Mouse (Mus musculus) intestine, embryonic 16.5 days (tissue): ENCODE measurements around the gene Trabd2b. TPM values are rescaled to one million over a fixed set of nuclear protein-coding genes. Genes with fewer than 3 reads are reported as not detected.
A peak's percentile ranks its signal among the peaks of the same experiment; 100 is the strongest.

Experiments
- ATAC-seq: fragments of 200-750 bp; cut with Nextera tagmentation; 2 replicates; pipeline ENCODE4 v1.8.0; 2017; ENCODE audit warnings: moderate TSS enrichment, moderate library complexity
- H3K27ac ChIP-seq: fragments of 300-500 bp; sonication (generic); 2 replicates; pipeline ENCODE4 v1.5.1; 2014; ENCODE audit warnings: mild to moderate bottlenecking, low read length
- H3K27me3 ChIP-seq: fragments of 300-500 bp; sonication (generic); replicated peaks from 2 replicates; pipeline ENCODE4 v1.6.1; 2014; ENCODE audit warnings: low read length, control low read depth, mixed read lengths; ENCODE audit not compliant: control insufficient read depth, insufficient read depth
- H3K36me3 ChIP-seq: fragments of 300-500 bp; sonication (generic); 2 replicates; pipeline ENCODE4 v1.6.1; 2014; ENCODE audit warnings: low read length, control low read depth; ENCODE audit not compliant: control insufficient read depth, insufficient read depth
- H3K4me1 ChIP-seq: fragments of 300-500 bp; sonication (generic); 2 replicates; pipeline ENCODE4 v1.6.1; 2014; ENCODE audit warnings: low read length, control low read depth, mixed read lengths; ENCODE audit not compliant: control insufficient read depth, insufficient read depth
- H3K4me2 ChIP-seq: fragments of 300-500 bp; sonication (generic); 2 replicates; pipeline ENCODE4 v1.6.1; 2014; ENCODE audit warnings: low read depth, low read length, control low read depth
- H3K4me3 ChIP-seq: fragments of 300-500 bp; sonication (generic); 2 replicates; pipeline ENCODE4 v1.5.1; 2014; ENCODE audit warnings: mild to moderate bottlenecking, low read length
- H3K9ac ChIP-seq: fragments of 300-500 bp; sonication (generic); 2 replicates; pipeline ENCODE4 v1.6.1; 2014; ENCODE audit warnings: low read depth, low read length
- H3K9me3 ChIP-seq: fragments of 300-500 bp; sonication (generic); 2 replicates; pipeline ENCODE4 v1.6.1; 2016; ENCODE audit warnings: low read length, control low read depth; ENCODE audit not compliant: control insufficient read depth
- WGBS: fragments of 180-500 bp; shearing (Covaris S2); extraction: QIAGEN DNeasy Blood & Tissue Kit; methylation state at CpG from one replicate; pipeline ENCODE4 v1.1.7; 2014; 5-methylcytosine and 5-hydroxymethylcytosine counted together
- polyA plus RNA-seq: library from polyadenylated mRNA; unstranded; fragments of >200 nt; fragmentation: Nextera tagmentation; extraction: Ambion mirVana; gene quantifications from 2 replicates; pipeline ENCODE4 v1.2.1, GENCODE M21; 2015

Trabd2b gene
- polyA plus RNA-seq, 1 experiment from 2014 or later = 0.37 TPM

GRCm38 (mm10) chr4:114627674-114628293 lies 221.3 kb downstream of the Trabd2b start:
- H3K4me2 ChIP-seq = no peak overlapping the region
- H3K27ac ChIP-seq = no peak overlapping the region
- H3K27me3 ChIP-seq = no peaks in the 10 kb centered on the region
- H3K36me3 ChIP-seq = no peaks in the 10 kb centered on the region
- no peak for ATAC-seq
- H3K9ac ChIP-seq = no peak overlapping the region
- H3K4me1 ChIP-seq = peaks cover 17% of the 10 kb centered on the region
- no peaks in the 10 kb centered on the region for H3K9me3 ChIP-seq
- 61% methylated on average over 7 of the region's 7 CpGs for WGBS
- H3K4me3 ChIP-seq = no peak overlapping the region

- Histone ChIP-seq H3K27me3 (no peaks in the 10 kb centered on the region; the same call in 1 of the 2 replicates), H3K4me2 (no peak overlapping the region), H3K36me3 (no peaks in the 10 kb centered on the region), H3K9ac (no peak overlapping the region), H3K9me3 (no peaks in the 10 kb centered on the region), H3K4me3 (no peak overlapping the region), H3K27ac (no peak overlapping the region), H3K4me1 (no peaks in the 10 kb centered on the region)
- ATAC-seq = peak; percentile 50
- 28% methylated on average over 5 of the region's 5 CpGs for WGBS
Observed at GRCm38 (mm10) chr4:114635889-114636288, 229.4 kb downstream of the Trabd2b start.

GRCm38 (mm10) chr4:114636324-114636723 lies 229.8 kb downstream of the Trabd2b start:
- Histone ChIP-seq H3K27ac (no peak overlapping the region), H3K27me3 (no peaks in the 10 kb centered on the region; the same call in 1 of the 2 replicates), H3K9me3 (no peaks in the 10 kb centered on the region), H3K4me1 (no peaks in the 10 kb centered on the region), H3K4me3 (no peak overlapping the region), H3K9ac (no peak overlapping the region), H3K4me2 (no peak overlapping the region), H3K36me3 (no peaks in the 10 kb centered on the region)
- 90% methylated on average over 1 of the region's 1 CpGs for WGBS
- ATAC-seq = no peak

- Histone ChIP-seq H3K36me3 (no peaks in the 10 kb centered on the region), H3K4me3 (no peak overlapping the region), H3K9me3 (no peaks in the 10 kb centered on the region), H3K9ac (no peak overlapping the region), H3K4me1 (no peaks in the 10 kb centered on the region), H3K4me2 (no peak overlapping the region), H3K27me3 (no peaks in the 10 kb centered on the region; the same call in 1 of the 2 replicates), H3K27ac (no peak overlapping the region)
- ATAC-seq = 0 out of 2 replicates have a peak, but pooled peaks have one; percentile 40
- WGBS = 23% methylated on average over 3 of the region's 3 CpGs
Observed at GRCm38 (mm10) chr4:114637120-114637519, 230.6 kb downstream of the Trabd2b start.

GRCm38 (mm10) chr4:114642469-114642868 lies 235.9 kb downstream of the Trabd2b start:
- 77% methylated on average over 4 of the region's 4 CpGs for WGBS
- Histone ChIP-seq H3K9me3 (no peaks in the 10 kb centered on the region), H3K27ac (no peak overlapping the region), H3K4me2 (no peak overlapping the region), H3K36me3 (no peaks in the 10 kb centered on the region), H3K27me3 (no peaks in the 10 kb centered on the region; the same call in 1 of the 2 replicates), H3K4me1 (0 out of 2 replicates have a peak, but pooled peaks cover 4% of the 10 kb centered on the region), H3K4me3 (no peak overlapping the region), H3K9ac (no peak overlapping the region)
- ATAC-seq = no peak

- H3K4me3 ChIP-seq = no peak overlapping the region
- no peak overlapping the region for H3K27ac ChIP-seq
- H3K4me2 ChIP-seq = no peak overlapping the region
- H3K36me3 ChIP-seq = no peaks in the 10 kb centered on the region
- H3K9ac ChIP-seq = no peak overlapping the region
- ATAC-seq = no peak
- no peaks in the 10 kb centered on the region; the same call in 1 of the 2 replicates for H3K27me3 ChIP-seq
- WGBS = 23% methylated on average over 20 of the region's 20 CpGs
- H3K9me3 ChIP-seq = no peaks in the 10 kb centered on the region
- peaks cover 8% of the 10 kb centered on the region; the same call in 1 of the 2 replicates for H3K4me1 ChIP-seq
Observed at GRCm38 (mm10) chr4:114643679-114644208, 237.2 kb downstream of the Trabd2b start.

GRCm38 (mm10) chr4:114645341-114645740 lies 238.8 kb downstream of the Trabd2b start:
- Histone ChIP-seq H3K4me1 (peaks cover 9% of the 10 kb centered on the region; the same call in 1 of the 2 replicates), H3K9ac (no peak overlapping the region), H3K36me3 (no peaks in the 10 kb centered on the region), H3K9me3 (no peaks in the 10 kb centered on the region), H3K27me3 (no peaks in the 10 kb centered on the region), H3K27ac (no peak overlapping the region), H3K4me3 (no peak overlapping the region), H3K4me2 (no peak overlapping the region)
- ATAC-seq = no peak

GRCm38 (mm10) chr4:114646825-114647681 lies 240.5 kb downstream of the Trabd2b start:
- no peaks in the 10 kb centered on the region for H3K36me3 ChIP-seq
- peak overlapping the region; percentile 91 for H3K27ac ChIP-seq
- H3K4me1 ChIP-seq = peaks cover 12% of the 10 kb centered on the region
- H3K9ac ChIP-seq = no peak overlapping the region
- ATAC-seq = peak; percentile 90
- no peaks in the 10 kb centered on the region for H3K9me3 ChIP-seq
- H3K27me3 ChIP-seq = no peaks in the 10 kb centered on the region
- no peak overlapping the region for H3K4me2 ChIP-seq
- no peak overlapping the region for H3K4me3 ChIP-seq
- 45% methylated on average over 13 of the region's 13 CpGs for WGBS

- Histone ChIP-seq H3K27me3 (no peaks in the 10 kb centered on the region), H3K4me3 (no peak overlapping the region), H3K9ac (no peak overlapping the region), H3K27ac (peak overlapping the region; percentile 91), H3K36me3 (no peaks in the 10 kb centered on the region), H3K4me2 (no peak overlapping the region), H3K9me3 (no peaks in the 10 kb centered on the region), H3K4me1 (peaks cover 12% of the 10 kb centered on the region)
- peak; percentile 36 for ATAC-seq
- WGBS = 6% methylated on average over 4 of the region's 4 CpGs
Observed at GRCm38 (mm10) chr4:114647689-114648088, 241.2 kb downstream of the Trabd2b start.
